Mouse (Mus musculus) forebrain, embryonic 16.5 days (tissue): ENCODE results near the gene Zmiz1. TPM values are rescaled to one million over a fixed set of nuclear protein-coding genes. Genes with fewer than 3 reads are reported as not detected.

Experiments used
- ATAC-seq: fragments of 200-750 bp; cut with Nextera tagmentation; 2 replicates; pipeline ENCODE4 v1.8.0; 2017; ENCODE audit warnings: mild to moderate bottlenecking, moderate library complexity
- H3K27ac ChIP-seq: fragments of 300-500 bp; sonication (generic); 2 replicates; pipeline ENCODE4 v1.5.1; 2014; ENCODE audit warnings: low read length, control low read depth
- H3K27me3 ChIP-seq: fragments of 300-500 bp; sonication (generic); replicated peaks from 2 replicates; pipeline ENCODE4 v1.6.1; 2014; ENCODE audit warnings: low read length; ENCODE audit not compliant: control insufficient read depth, insufficient read depth
- H3K36me3 ChIP-seq: fragments of 300-500 bp; sonication (generic); 2 replicates; pipeline ENCODE4 v1.6.1; 2014; ENCODE audit not compliant: control insufficient read depth, insufficient read depth
- H3K4me1 ChIP-seq: fragments of 300-500 bp; sonication (generic); replicated peaks from 2 replicates; pipeline ENCODE4 v1.6.1; 2014; ENCODE audit warnings: low read length; ENCODE audit not compliant: control insufficient read depth, insufficient read depth
- H3K4me2 ChIP-seq: fragments of 300-500 bp; sonication (generic); 2 replicates; pipeline ENCODE4 v1.6.1; 2014; ENCODE audit warnings: mild to moderate bottlenecking, low read length, control low read depth
- H3K4me3 ChIP-seq: fragments of 300-500 bp; sonication (generic); replicated peaks from 2 replicates; pipeline ENCODE4 v1.5.1; 2014; ENCODE audit warnings: mild to moderate bottlenecking, low read length, control low read depth
- H3K9ac ChIP-seq: fragments of 300-500 bp; sonication (generic); replicated peaks from 2 replicates; pipeline ENCODE4 v1.6.1; 2014; ENCODE audit warnings: low read depth, low read length, control low read depth
- H3K9me3 ChIP-seq: fragments of 300-500 bp; sonication (generic); 2 replicates; pipeline ENCODE4 v1.6.1; 2016; ENCODE audit warnings: low read length; ENCODE audit not compliant: control insufficient read depth
- WGBS: fragments of 180-500 bp; shearing (Covaris S2); extraction: QIAGEN DNeasy Blood & Tissue Kit; methylation state at CpG from one replicate; pipeline ENCODE4 v1.1.7; 2014; 5-methylcytosine and 5-hydroxymethylcytosine counted together
- polyA plus RNA-seq: library from polyadenylated mRNA; unstranded; fragments of >200 nt; fragmentation: Nextera tagmentation; extraction: Ambion mirVana; gene quantifications from 2 replicates; pipeline ENCODE4 v1.2.1, GENCODE M21; 2015

Zmiz1 gene
- polyA plus RNA-seq, 1 experiment from 2014 or later: 56.6 TPM

- Histone ChIP-seq H3K4me1 (peaks cover 97% of the 10 kb centered on the region), H3K27me3 (no peaks in the 10 kb centered on the region), H3K4me2 (no peak overlapping the region), H3K36me3 (no peaks in the 10 kb centered on the region), H3K4me3 (no peak overlapping the region), H3K27ac (peak overlapping the region; percentile 84), H3K9ac (no peak overlapping the region), H3K9me3 (no peaks in the 10 kb centered on the region)
- no peak for ATAC-seq
- WGBS: 79% methylated on average over 7 of the region's 7 CpGs
Observed at GRCm38 (mm10) chr14:25477268-25477667, 18.3 kb downstream of the Zmiz1 start.

GRCm38 (mm10) chr14:25478257-25478656, 19.3 kb downstream of the Zmiz1 start:
- no peaks in the 10 kb centered on the region for H3K36me3 ChIP-seq
- H3K27ac ChIP-seq: peak overlapping the region; percentile 84
- H3K4me1 ChIP-seq: peaks cover 88% of the 10 kb centered on the region
- H3K4me3 ChIP-seq: no peak overlapping the region
- 0 out of 2 replicates have a peak overlapping the region, but pooled peaks have one; percentile 4 for H3K4me2 ChIP-seq
- H3K9me3 ChIP-seq: no peaks in the 10 kb centered on the region
- H3K9ac ChIP-seq: no peak overlapping the region
- H3K27me3 ChIP-seq: no peaks in the 10 kb centered on the region
- ATAC-seq: peak; percentile 8; the same call in 1 of the 2 replicates
- WGBS: 42% methylated on average over 5 of the region's 5 CpGs

DNA sequence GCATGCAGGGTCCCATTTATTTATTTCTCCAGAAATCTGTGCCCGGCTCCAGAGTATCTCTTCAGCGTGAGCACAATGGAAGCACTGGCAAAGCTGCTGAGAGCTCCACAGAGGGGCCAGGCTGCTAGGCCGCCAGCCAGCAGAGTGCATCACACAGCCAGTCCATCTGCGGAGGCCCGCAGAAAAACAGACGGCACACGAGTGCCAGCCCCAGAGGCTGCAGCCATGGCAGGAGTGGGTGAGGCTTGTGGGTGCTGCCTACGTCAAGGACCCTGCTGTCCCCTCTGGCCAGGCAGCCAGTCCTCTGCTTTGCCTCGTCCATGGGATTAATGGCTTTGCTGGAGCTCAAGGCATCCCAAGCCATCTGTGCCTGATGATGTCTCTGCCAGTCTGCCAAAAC, 19.8 kb downstream of the Zmiz1 start:
- ATAC-seq: peak; percentile 84
- Histone ChIP-seq H3K9me3 (no peaks in the 10 kb centered on the region), H3K4me3 (no peak overlapping the region), H3K27me3 (no peaks in the 10 kb centered on the region), H3K4me1 (peaks cover 86% of the 10 kb centered on the region), H3K27ac (peak overlapping the region; percentile 84), H3K4me2 (0 out of 2 replicates have a peak overlapping the region, but pooled peaks have one; percentile 4), H3K9ac (0 out of 2 replicates have a peak overlapping the region, but pooled peaks have one; percentile 36), H3K36me3 (no peaks in the 10 kb centered on the region)
- WGBS: 23% methylated on average over 9 of the region's 9 CpGs

DNA sequence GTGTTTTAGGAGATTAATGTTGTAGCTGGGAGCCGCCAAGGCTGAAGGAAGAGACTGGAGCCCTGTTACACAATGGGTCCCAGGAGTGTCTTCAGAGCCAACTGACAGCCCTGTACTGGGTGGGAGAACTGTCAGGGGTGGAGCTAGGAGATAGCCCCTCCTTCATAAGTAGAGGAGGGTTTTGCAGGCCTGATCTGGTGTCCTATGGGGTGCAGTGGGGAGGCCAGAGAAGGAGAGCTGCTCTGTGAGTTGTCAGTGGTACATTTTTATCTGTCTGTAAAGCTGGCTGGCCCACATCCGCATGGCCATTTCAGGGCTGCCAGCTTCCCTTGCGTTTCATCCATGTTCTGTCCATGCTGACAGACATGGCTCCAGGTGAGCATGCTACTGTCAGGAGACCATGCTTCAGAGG, 20.9 kb downstream of the Zmiz1 start:
- no peak for ATAC-seq
- H3K4me1 ChIP-seq: peaks cover 80% of the 10 kb centered on the region
- 83% methylated on average over 3 of the region's 3 CpGs for WGBS
- H3K27ac ChIP-seq: no peak overlapping the region
- H3K27me3 ChIP-seq: no peaks in the 10 kb centered on the region
- H3K36me3 ChIP-seq: no peaks in the 10 kb centered on the region
- H3K4me2 ChIP-seq: no peak overlapping the region
- no peak overlapping the region for H3K9ac ChIP-seq
- H3K4me3 ChIP-seq: no peak overlapping the region
- no peaks in the 10 kb centered on the region for H3K9me3 ChIP-seq

GRCm38 (mm10) chr14:25480443-25480842, 21.5 kb downstream of the Zmiz1 start:
- Histone ChIP-seq H3K36me3 (no peaks in the 10 kb centered on the region), H3K9ac (no peak overlapping the region), H3K27me3 (no peaks in the 10 kb centered on the region), H3K27ac (no peak overlapping the region), H3K4me2 (no peak overlapping the region), H3K4me1 (peaks cover 74% of the 10 kb centered on the region), H3K4me3 (no peak overlapping the region), H3K9me3 (no peaks in the 10 kb centered on the region)
- WGBS: 72% methylated on average over 4 of the region's 4 CpGs
- ATAC-seq: no peak

DNA sequence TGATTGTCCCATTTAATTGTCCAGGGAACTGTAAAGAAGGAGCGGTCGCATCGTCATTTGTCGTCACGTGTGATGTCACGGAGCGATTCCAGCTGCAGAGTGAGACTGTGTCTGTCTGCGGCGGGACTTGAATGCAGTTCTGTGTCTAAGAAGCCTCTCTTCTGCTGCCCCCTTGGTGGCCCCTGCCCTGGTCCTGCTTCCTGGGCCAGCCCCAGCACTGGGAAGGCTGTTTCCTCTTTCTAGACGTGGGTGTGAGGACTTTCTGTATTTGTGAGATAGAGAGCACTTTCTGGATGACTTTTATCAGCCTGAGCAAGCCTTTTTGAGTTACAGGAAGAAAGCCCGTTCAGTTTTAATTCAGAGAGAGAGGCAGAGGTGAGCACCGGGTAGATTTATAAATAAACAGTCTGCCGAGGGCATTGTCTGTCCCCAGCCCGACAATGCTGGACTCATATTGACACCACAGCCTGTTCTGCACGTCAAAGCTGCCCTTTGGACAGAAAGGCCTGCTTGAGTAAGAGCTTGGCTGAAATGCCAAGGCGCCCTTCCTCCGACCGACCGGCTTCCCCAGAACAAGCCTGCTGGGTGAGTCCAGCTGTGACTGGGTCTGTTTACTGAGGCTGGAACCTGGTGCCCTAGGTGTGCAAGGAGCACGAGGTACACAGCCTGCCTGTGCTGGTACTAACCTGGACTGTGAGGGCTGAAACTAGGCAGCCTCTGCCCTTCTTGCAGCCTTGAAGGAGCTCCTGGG, 22.1 kb downstream of the Zmiz1 start:
- ATAC-seq: no peak
- Histone ChIP-seq H3K4me3 (no peak overlapping the region), H3K9ac (0 out of 2 replicates have a peak overlapping the region, but pooled peaks have one; percentile 24), H3K27me3 (no peaks in the 10 kb centered on the region), H3K36me3 (no peaks in the 10 kb centered on the region), H3K27ac (peak overlapping the region; percentile 59), H3K9me3 (no peaks in the 10 kb centered on the region), H3K4me2 (no peak overlapping the region), H3K4me1 (peaks cover 67% of the 10 kb centered on the region)
- WGBS: 58% methylated on average over 20 of the region's 20 CpGs

DNA sequence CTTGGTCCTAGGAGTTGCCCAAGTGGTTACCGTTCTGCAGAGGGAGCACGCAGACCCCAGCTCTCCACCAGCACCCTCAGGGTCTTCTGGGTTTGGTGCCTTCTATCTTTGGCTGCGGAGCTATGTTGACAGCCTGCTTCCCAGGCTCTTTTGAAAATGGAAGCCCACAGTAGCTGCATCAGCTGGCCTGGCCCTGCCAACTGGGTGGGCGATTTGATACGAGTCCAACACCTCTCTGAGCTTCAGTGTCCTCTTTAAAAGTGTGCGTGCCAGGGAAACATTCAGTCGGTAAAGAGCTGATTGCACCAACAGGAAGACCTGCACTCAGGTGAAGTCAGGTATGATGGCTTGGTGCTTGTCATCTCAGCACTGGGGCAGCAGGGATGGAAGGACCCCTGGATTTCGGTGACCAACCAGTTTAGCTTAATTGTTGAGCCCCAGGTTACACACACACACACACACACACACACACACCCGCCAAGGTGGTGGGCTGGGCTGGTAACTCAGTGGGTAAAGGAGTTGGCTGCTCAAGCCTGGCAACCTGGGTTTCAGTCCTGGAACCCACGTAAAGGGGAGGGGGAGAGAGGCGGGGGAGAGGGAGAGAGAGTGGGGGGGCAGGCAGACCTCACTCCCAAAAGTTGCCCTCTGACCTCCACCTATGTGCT, 22.8 kb downstream of the Zmiz1 start:
- no peak overlapping the region for H3K4me3 ChIP-seq
- H3K9ac ChIP-seq: 0 out of 2 replicates have a peak overlapping the region, but pooled peaks have one; percentile 24
- H3K4me2 ChIP-seq: no peak overlapping the region
- H3K9me3 ChIP-seq: no peaks in the 10 kb centered on the region
- H3K4me1 ChIP-seq: peaks cover 66% of the 10 kb centered on the region
- no peaks in the 10 kb centered on the region for H3K27me3 ChIP-seq
- no peak for ATAC-seq
- H3K36me3 ChIP-seq: no peaks in the 10 kb centered on the region
- WGBS: 74% methylated on average over 11 of the region's 11 CpGs
- peak overlapping the region; percentile 59 for H3K27ac ChIP-seq

DNA sequence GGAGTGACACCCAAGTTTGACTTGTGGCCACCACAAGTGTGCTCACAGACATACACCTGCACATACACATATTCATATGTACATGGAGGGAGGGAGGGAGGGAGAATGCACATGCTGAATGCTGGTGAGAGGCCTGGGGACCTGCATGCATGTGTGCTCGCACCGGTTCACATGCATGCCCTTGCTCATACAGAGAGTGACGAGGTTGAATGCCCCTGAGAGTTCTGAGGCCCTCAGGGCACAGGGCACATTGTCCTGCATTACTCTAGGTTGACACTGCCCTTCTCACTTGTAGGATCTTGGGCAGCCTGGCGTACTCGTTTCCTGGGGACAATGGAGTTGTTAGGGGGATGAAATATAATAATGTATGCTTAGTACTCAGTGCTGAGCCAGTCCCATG, 23.4 kb downstream of the Zmiz1 start:
- H3K27me3 ChIP-seq: no peaks in the 10 kb centered on the region
- WGBS: 57% methylated on average over 5 of the region's 5 CpGs
- H3K27ac ChIP-seq: no peak overlapping the region
- peaks cover 65% of the 10 kb centered on the region for H3K4me1 ChIP-seq
- no peaks in the 10 kb centered on the region for H3K9me3 ChIP-seq
- H3K4me2 ChIP-seq: no peak overlapping the region
- ATAC-seq: no peak
- no peak overlapping the region for H3K9ac ChIP-seq
- H3K4me3 ChIP-seq: no peak overlapping the region
- H3K36me3 ChIP-seq: no peaks in the 10 kb centered on the region

- H3K9me3 ChIP-seq: no peaks in the 10 kb centered on the region
- WGBS: 98% methylated on average over 2 of the region's 2 CpGs
- H3K9ac ChIP-seq: no peak overlapping the region
- H3K4me1 ChIP-seq: peaks cover 65% of the 10 kb centered on the region
- H3K27ac ChIP-seq: no peak overlapping the region
- H3K4me2 ChIP-seq: no peak overlapping the region
- H3K4me3 ChIP-seq: no peak overlapping the region
- ATAC-seq: no peak
- H3K36me3 ChIP-seq: no peaks in the 10 kb centered on the region
- H3K27me3 ChIP-seq: no peaks in the 10 kb centered on the region
Observed at GRCm38 (mm10) chr14:25483285-25483684, 24.3 kb downstream of the Zmiz1 start.
